Mouse (Mus musculus): Measurements from ENCODE around the gene Trim71.

- TF ChIP-seq CTCF (IDR thresholded peaks at IDR 0.05; ENCODE audit: insufficient read depth, low read depth, low read length) (no peak), POLR2A (IDR thresholded peaks at IDR 0.05; ENCODE audit: insufficient read depth, low read depth, low read length) (no peak)
Measured at GRCm38 (mm10) chr9:114546765-114547164, 17.4 kb downstream of the Trim71 start.

Measured in olfactory bulb, adult 2 months (tissue).